Mouse (Mus musculus) left cerebral cortex, adult 6 months (tissue): ENCODE data around the gene Apobr. TPM values are rescaled to one million over a fixed set of nuclear protein-coding genes. Genes with fewer than 3 reads are reported as not detected.

Source experiments
- long read RNA-seq, 2 experiments: library from polyadenylated mRNA; unstranded; transcript quantifications; one replicate each; pipeline ENCODE4 v2.0.0; 2019 to 2020
- polyA plus RNA-seq: library from polyadenylated mRNA; unstranded; fragments of <200 nt; fragmentation: Nextera tagmentation; gene quantifications from 2 replicates; pipeline ENCODE4 v1.2.3, GENCODE M21; 2021

Gene Apobr
- polyA plus RNA-seq, result 0.43 and 0.50 TPM in 2 replicates
- long read RNA-seq, experiment 1, result 0 reads
- long read RNA-seq, experiment 2, partial matches to known transcripts, result 1 of 2 reads
- long read RNA-seq, experiment 2, other reads (novel, unspliced or antisense), result 1 of 2 reads

GRCm38 (mm10) chr7:126584506-126584977 is at the start of gene Apobr:
Gene Apobr, plus strand, starts transcription at chr7:126584942.

GRCm38 (mm10) chr7:126566094-126566765 is 18.5 kb upstream of the Apobr start, which contains the start of gene Eif3c:
Gene Eif3c, minus strand, starts transcription at chr7:126566411.

GRCm38 (mm10) chr7:126585717-126586116 is 975 bp downstream of the Apobr start, which contains the start of gene Cln3:
Gene Cln3, minus strand, starts transcription at chr7:126585817.

GRCm38 (mm10) chr7:126594862-126595561 is 10.3 kb downstream of the Apobr start, which contains the start of gene Il27:
Gene Il27, minus strand, starts transcription at chr7:126594941.

GRCm38 (mm10) chr7:126630824-126631518 is 46.2 kb downstream of the Apobr start, which contains the start of gene Nupr1:
Gene Nupr1, minus strand, starts transcription at chr7:126630861.

Other genes with a start within 250 kb of the Apobr start
- gene Lat, start 215.4 kb upstream of the Apobr start, polyA plus RNA-seq, result 0.23 TPM in 1 of 2 replicates, not detected in the other
- gene Spns1, start 207.5 kb upstream of the Apobr start, polyA plus RNA-seq, result 54.9 and 66.0 TPM in 2 replicates
- gene Nfatc2ip, start 188.2 kb upstream of the Apobr start, polyA plus RNA-seq, result 0.64 and 0.77 TPM in 2 replicates
- gene Cd19, start 170.1 kb upstream of the Apobr start, polyA plus RNA-seq, result not detected in 2 replicates
- gene Rabep2, start 156.2 kb upstream of the Apobr start, polyA plus RNA-seq, result 7.3 and 9.3 TPM in 2 replicates
- gene Atp2a1, start 121.8 kb upstream of the Apobr start, polyA plus RNA-seq, result 0.15 and 0.22 TPM in 2 replicates
- gene Sh2b1, start 109.5 kb upstream of the Apobr start, polyA plus RNA-seq, result 24.0 and 39.6 TPM in 2 replicates
- gene Tufm, start 97.6 kb upstream of the Apobr start, polyA plus RNA-seq, result 83.4 and 84.3 TPM in 2 replicates
- 24.0 and 51.0 TPM in 2 replicates for gene Atxn2l, start 81.5 kb upstream of the Apobr start, polyA plus RNA-seq
- gene Eif3c, start 18.5 kb upstream of the Apobr start, polyA plus RNA-seq, result 172 and 199 TPM in 2 replicates
- 14.3 and 14.5 TPM in 2 replicates for gene Cln3, start 875 bp downstream of the Apobr start, polyA plus RNA-seq
- gene Il27, start 10.0 kb downstream of the Apobr start, polyA plus RNA-seq, result not detected in 2 replicates
- gene Nupr1, start 45.9 kb downstream of the Apobr start, polyA plus RNA-seq, result 44.2 and 54.6 TPM in 2 replicates
- gene Sgf29, start 64.4 kb downstream of the Apobr start, polyA plus RNA-seq, result 29.1 and 30.0 TPM in 2 replicates
- 13.9 and 18.1 TPM in 2 replicates for gene Sult1a1, start 91.5 kb downstream of the Apobr start, polyA plus RNA-seq
- 240 and 251 TPM in 2 replicates for gene Bola2, start 110.5 kb downstream of the Apobr start, polyA plus RNA-seq
- gene Slx1b, start 110.8 kb downstream of the Apobr start, polyA plus RNA-seq, result 10.0 and 10.4 TPM in 2 replicates
- gene Coro1a, start 122.8 kb downstream of the Apobr start, polyA plus RNA-seq, result 128 and 147 TPM in 2 replicates
- gene Mapk3, start 174.7 kb downstream of the Apobr start, polyA plus RNA-seq, result 34.5 and 44.7 TPM in 2 replicates
- 0.40 and 0.59 TPM in 2 replicates for gene Gdpd3, start 181.4 kb downstream of the Apobr start, polyA plus RNA-seq
- 119 and 625 TPM in 2 replicates for gene Ypel3, start 192.0 kb downstream of the Apobr start, polyA plus RNA-seq
- gene Tbx6, start 196.5 kb downstream of the Apobr start, polyA plus RNA-seq, result 0.20 TPM in 1 of 2 replicates, not detected in the other
- 53.5 and 61.0 TPM in 2 replicates for gene Ppp4c, start 207.6 kb downstream of the Apobr start, polyA plus RNA-seq
- gene Fam57b, start 212.7 kb downstream of the Apobr start, polyA plus RNA-seq, result 5.9 and 8.8 TPM in 2 replicates
- gene 4930451I11Rik, start 246.7 kb downstream of the Apobr start, polyA plus RNA-seq, result 1.2 and 2.7 TPM in 2 replicates